Mouse (Mus musculus): Measurements from ENCODE around the gene Inip. TPM values are rescaled to one million over a fixed set of nuclear protein-coding genes. Genes with fewer than 3 reads are reported as not detected.
A peak's percentile ranks its signal among the peaks of the same experiment; 100 is the strongest.
"Not testable (repeated sequence)": the region's sequence is repeated elsewhere in the genome, so short reads cannot be mapped to it uniquely, and the experiment has no call there.

Inip gene
- polyA plus RNA-seq, 1 experiment from 2014 or later, result 82.0 TPM

- Histone ChIP-seq H3K9me3 (no peaks in the 10 kb centered on the region), H3K27ac (no peak overlapping the region), H3K9ac (replicated peaks) (peak overlapping the region; percentile 89; the same call in 1 of the 2 replicates), H3K4me1 (replicated peaks) (peaks cover 27% of the 10 kb centered on the region), H3K4me3 (replicated peaks) (peak overlapping the region; percentile 92), H3K36me3 (no peaks in the 10 kb centered on the region), H3K4me2 (replicated peaks) (peak overlapping the region; percentile 97), H3K27me3 (no peaks in the 10 kb centered on the region)
- WGBS, result 59% methylated on average over 2 of the region's 2 CpGs
- no peak for ATAC-seq
These were observed 6.1 kb upstream of the Inip start for GRCm38 (mm10) chr4:59807521-59807920.

GRCm38 (mm10) chr4:59806879-59807195 lies 5.4 kb upstream of the Inip start:
- Histone ChIP-seq H3K9ac (replicated peaks) (peak overlapping the region; percentile 89), H3K27ac (peak overlapping the region; percentile 79; the same call in 1 of the 2 replicates), H3K4me2 (replicated peaks) (peak overlapping the region; percentile 97), H3K36me3 (no peaks in the 10 kb centered on the region), H3K27me3 (no peaks in the 10 kb centered on the region), H3K4me3 (replicated peaks) (peak overlapping the region; percentile 92), H3K4me1 (replicated peaks) (peaks cover 27% of the 10 kb centered on the region), H3K9me3 (no peaks in the 10 kb centered on the region)
- ATAC-seq, result no peak
- 3% methylated on average over 9 of the region's 9 CpGs for WGBS

- Histone ChIP-seq H3K27ac (peak overlapping the region; percentile 79), H3K27me3 (no peaks in the 10 kb centered on the region)
- ATAC-seq, result peak; percentile 82
These were observed 4.8 kb upstream of the Inip start for GRCm38 (mm10) chr4:59805968-59806878.

GRCm38 (mm10) chr4:59805181-59805967 lies 4.0 kb upstream of the Inip start, which contains the start of gene Snx30:
TSS of gene Snx30 (plus strand) at chr4:59805840.
- H3K9me3 ChIP-seq, result no peaks in the 10 kb centered on the region
- 3% methylated on average over 42 of the region's 45 CpGs for WGBS
- H3K9ac ChIP-seq (replicated peaks), result peak within 1 kb of the TSS; percentile 89
- H3K36me3 ChIP-seq, result no peaks in the 10 kb centered on the region
- peak within 1 kb of the TSS; percentile 92 for H3K4me3 ChIP-seq (replicated peaks)
- no peaks in the 10 kb centered on the region for H3K27me3 ChIP-seq
- H3K4me2 ChIP-seq (replicated peaks), result peak within 1 kb of the TSS; percentile 97
- peaks cover 27% of the 10 kb centered on the region for H3K4me1 ChIP-seq (replicated peaks)
- ATAC-seq, result peak; percentile 91
- H3K27ac ChIP-seq, result peak within 1 kb of the TSS; percentile 79

More at GRCm38 (mm10) chr4:59805968-59806878, 4.8 kb upstream of the Inip start:
- WGBS, result under 1% methylated on average over 52 of the region's 58 CpGs
- H3K4me3 ChIP-seq (replicated peaks), result peak overlapping the region; percentile 92
- peak overlapping the region; percentile 97 for H3K4me2 ChIP-seq (replicated peaks)
- peak overlapping the region; percentile 89 for H3K9ac ChIP-seq (replicated peaks)
- H3K9me3 ChIP-seq, result no peaks in the 10 kb centered on the region
- peaks cover 27% of the 10 kb centered on the region for H3K4me1 ChIP-seq (replicated peaks)
- no peaks in the 10 kb centered on the region for H3K36me3 ChIP-seq

- peak overlapping the region; percentile 92 for H3K4me3 ChIP-seq (replicated peaks)
- H3K27me3 ChIP-seq, result no peaks in the 10 kb centered on the region
- 73% methylated on average over 1 of the region's 1 CpGs for WGBS
- ATAC-seq, result no peak
- H3K27ac ChIP-seq, result no peak overlapping the region
- no peaks in the 10 kb centered on the region for H3K9me3 ChIP-seq
- no peak overlapping the region for H3K9ac ChIP-seq (replicated peaks)
- peaks cover 27% of the 10 kb centered on the region for H3K4me1 ChIP-seq (replicated peaks)
- H3K36me3 ChIP-seq, result no peaks in the 10 kb centered on the region
- H3K4me2 ChIP-seq (replicated peaks), result peak overlapping the region; percentile 97
These were observed 3.4 kb upstream of the Inip start for GRCm38 (mm10) chr4:59804754-59805153.

GRCm38 (mm10) chr4:59803358-59803757 lies 2.0 kb upstream of the Inip start:
- Histone ChIP-seq H3K36me3 (no peaks in the 10 kb centered on the region), H3K9ac (replicated peaks) (no peak overlapping the region), H3K4me3 (replicated peaks) (no peak overlapping the region), H3K4me1 (replicated peaks) (peaks cover 25% of the 10 kb centered on the region), H3K4me2 (replicated peaks) (no peak overlapping the region), H3K9me3 (no peaks in the 10 kb centered on the region), H3K27ac (no peak overlapping the region), H3K27me3 (no peaks in the 10 kb centered on the region)
- ATAC-seq, result no peak
- WGBS, result 86% methylated on average over 5 of the region's 5 CpGs

- H3K36me3 ChIP-seq, result no peaks in the 10 kb centered on the region
- H3K9me3 ChIP-seq, result no peaks in the 10 kb centered on the region
- no peaks in the 10 kb centered on the region for H3K27me3 ChIP-seq
- no peak for ATAC-seq
- WGBS, result 77% methylated on average over 4 of the region's 4 CpGs
- H3K4me1 ChIP-seq (replicated peaks), result peaks cover 19% of the 10 kb centered on the region
- H3K9ac ChIP-seq (replicated peaks), result no peak overlapping the region
- H3K27ac ChIP-seq, result no peak overlapping the region
- H3K4me3 ChIP-seq (replicated peaks), result no peak overlapping the region
- H3K4me2 ChIP-seq (replicated peaks), result no peak overlapping the region
These were observed 1.4 kb upstream of the Inip start for GRCm38 (mm10) chr4:59802792-59803191.

- no peak overlapping the region for H3K9ac ChIP-seq (replicated peaks)
- 75% methylated on average over 6 of the region's 6 CpGs for WGBS
- ATAC-seq, result no peak
- H3K4me2 ChIP-seq (replicated peaks), result no peak overlapping the region
- peaks cover 12% of the 10 kb centered on the region for H3K4me1 ChIP-seq (replicated peaks)
- no peak overlapping the region for H3K27ac ChIP-seq
- no peaks in the 10 kb centered on the region for H3K9me3 ChIP-seq
- H3K27me3 ChIP-seq, result no peaks in the 10 kb centered on the region
- H3K36me3 ChIP-seq, result no peaks in the 10 kb centered on the region
- H3K4me3 ChIP-seq (replicated peaks), result no peak overlapping the region
These were observed 718 bp upstream of the Inip start for GRCm38 (mm10) chr4:59802107-59802506.

GRCm38 (mm10) chr4:59800181-59800580 lies 1.2 kb downstream of the Inip start:
- Histone ChIP-seq H3K36me3 (no peaks in the 10 kb centered on the region), H3K27me3 (no peaks in the 10 kb centered on the region), H3K4me2 (replicated peaks) (no peak overlapping the region), H3K9ac (replicated peaks) (no peak overlapping the region), H3K9me3 (no peaks in the 10 kb centered on the region), H3K4me1 (replicated peaks) (0 out of 2 replicates have a peak, but pooled peaks cover 3% of the 10 kb centered on the region), H3K27ac (no peak overlapping the region), H3K4me3 (replicated peaks) (no peak overlapping the region)
- WGBS, result 87% methylated on average over 5 of the region's 5 CpGs
- ATAC-seq, result no peak

GRCm38 (mm10) chr4:59795788-59796455 lies 5.5 kb downstream of the Inip start:
- no peaks in the 10 kb centered on the region for H3K27me3 ChIP-seq
- no peak for ATAC-seq
- H3K4me3 ChIP-seq (replicated peaks), result no peak overlapping the region
- H3K9me3 ChIP-seq, result no peaks in the 10 kb centered on the region
- no peaks in the 10 kb centered on the region for H3K36me3 ChIP-seq
- no peak overlapping the region for H3K27ac ChIP-seq
- no peak overlapping the region for H3K4me2 ChIP-seq (replicated peaks)
- H3K4me1 ChIP-seq (replicated peaks), result no peaks in the 10 kb centered on the region
- no peak overlapping the region for H3K9ac ChIP-seq (replicated peaks)
- WGBS, result 86% methylated on average over 2 of the region's 2 CpGs

GRCm38 (mm10) chr4:59794116-59794515 lies 7.3 kb downstream of the Inip start:
- H3K9me3 ChIP-seq, result no peaks in the 10 kb centered on the region
- no peak overlapping the region for H3K27ac ChIP-seq
- 83% methylated on average over 2 of the region's 2 CpGs for WGBS
- no peak overlapping the region for H3K4me2 ChIP-seq (replicated peaks)
- no peaks in the 10 kb centered on the region for H3K27me3 ChIP-seq
- H3K9ac ChIP-seq (replicated peaks), result no peak overlapping the region
- no peaks in the 10 kb centered on the region for H3K36me3 ChIP-seq
- H3K4me3 ChIP-seq (replicated peaks), result no peak overlapping the region
- ATAC-seq, result no peak
- no peaks in the 10 kb centered on the region for H3K4me1 ChIP-seq (replicated peaks)

- whole genome bisulfite sequencing, result 88% methylated on average over 2 of the region's 2 CpGs
- not testable (repeated sequence) for H3K27ac ChIP-seq; H3K4me2 ChIP-seq (replicated peaks); ATAC-seq; H3K27me3 ChIP-seq; H3K9ac ChIP-seq (replicated peaks); H3K9me3 ChIP-seq; H3K36me3 ChIP-seq; H3K4me1 ChIP-seq (replicated peaks); H3K4me3 ChIP-seq (replicated peaks)
These were observed 7.8 kb downstream of the Inip start for GRCm38 (mm10) chr4:59793626-59794025.
